Mouse (Mus musculus) fibroblast of lung, adult 2 months (primary cell): Measurements from ENCODE around the gene Creb3l2.

Experiments used
- DNase-seq: peaks from one replicate; pipeline ENCODE4 v3.0.0-alpha.2; 2011; ENCODE audit warnings: low read depth

Creb3l2 gene

GRCm38 (mm10) chr6:37325906-37326602 lies 115.9 kb downstream of the Creb3l2 start:
- DNase-seq = no peak

- DNase-seq = no peak
Observed at GRCm38 (mm10) chr6:37325076-37325475, 116.9 kb downstream of the Creb3l2 start.

GRCm38 (mm10) chr6:37322641-37323040 lies 119.3 kb downstream of the Creb3l2 start:
- DNase-seq = no peak

DNA sequence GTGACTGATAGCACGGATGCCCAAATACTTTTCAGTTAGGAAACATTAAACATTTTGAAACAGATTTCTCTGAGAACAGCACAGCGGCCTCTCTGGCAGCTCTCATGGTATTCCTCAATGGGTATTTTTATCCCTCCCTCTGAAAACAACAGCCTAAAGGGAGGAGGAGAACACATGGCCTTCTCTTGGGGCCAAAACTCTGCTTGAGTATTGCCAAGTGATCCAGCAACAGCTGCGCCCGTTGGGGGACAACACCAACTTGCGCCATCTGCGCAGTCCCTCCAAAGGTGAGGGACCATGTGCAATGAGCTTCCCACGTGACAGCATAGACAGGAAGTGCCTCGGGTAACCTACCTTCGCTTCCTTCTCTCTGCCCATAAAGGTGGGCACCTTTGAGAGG lies 119.9 kb downstream of the Creb3l2 start:
- no peak for DNase-seq

GRCm38 (mm10) chr6:37317904-37318303 lies 124.0 kb downstream of the Creb3l2 start:
- DNase-seq = no peak

- DNase-seq = no peak
Observed at GRCm38 (mm10) chr6:37315440-37315839, 126.5 kb downstream of the Creb3l2 start.

GRCm38 (mm10) chr6:37310601-37311000 lies 131.3 kb downstream of the Creb3l2 start:
- DNase-seq = no peak

- no peak for DNase-seq
Observed at GRCm38 (mm10) chr6:37306616-37307015, 135.3 kb downstream of the Creb3l2 start.

DNA sequence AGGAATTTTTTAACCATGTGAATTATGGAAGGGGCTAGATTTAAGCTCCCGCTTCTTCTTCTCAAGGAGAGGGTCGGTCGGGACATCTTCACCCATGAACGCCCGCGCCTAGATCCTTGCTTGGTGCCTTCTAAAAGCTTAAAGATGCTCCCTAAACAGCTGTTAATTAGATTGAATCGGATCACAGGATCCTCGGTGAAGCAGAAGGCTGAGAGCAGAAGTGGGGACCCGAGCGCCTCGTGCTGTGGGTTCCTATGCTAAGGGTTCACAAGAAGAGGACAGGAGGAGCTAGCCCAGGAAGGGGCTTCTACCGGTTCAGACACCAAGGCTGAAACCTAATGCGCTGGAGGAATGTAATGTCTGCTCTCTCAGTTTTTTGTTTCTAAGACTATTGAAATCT lies 141.5 kb downstream of the Creb3l2 start:
- DNase-seq = no peak

GRCm38 (mm10) chr6:37299562-37300390 lies 142.2 kb downstream of the Creb3l2 start, which contains the start of gene Dgki:
Gene Dgki (minus strand): TSS chr6:37300184.
- no peak for DNase-seq

- no peak for DNase-seq
Observed at GRCm38 (mm10) chr6:37298982-37299381, 143.0 kb downstream of the Creb3l2 start.

DNA sequence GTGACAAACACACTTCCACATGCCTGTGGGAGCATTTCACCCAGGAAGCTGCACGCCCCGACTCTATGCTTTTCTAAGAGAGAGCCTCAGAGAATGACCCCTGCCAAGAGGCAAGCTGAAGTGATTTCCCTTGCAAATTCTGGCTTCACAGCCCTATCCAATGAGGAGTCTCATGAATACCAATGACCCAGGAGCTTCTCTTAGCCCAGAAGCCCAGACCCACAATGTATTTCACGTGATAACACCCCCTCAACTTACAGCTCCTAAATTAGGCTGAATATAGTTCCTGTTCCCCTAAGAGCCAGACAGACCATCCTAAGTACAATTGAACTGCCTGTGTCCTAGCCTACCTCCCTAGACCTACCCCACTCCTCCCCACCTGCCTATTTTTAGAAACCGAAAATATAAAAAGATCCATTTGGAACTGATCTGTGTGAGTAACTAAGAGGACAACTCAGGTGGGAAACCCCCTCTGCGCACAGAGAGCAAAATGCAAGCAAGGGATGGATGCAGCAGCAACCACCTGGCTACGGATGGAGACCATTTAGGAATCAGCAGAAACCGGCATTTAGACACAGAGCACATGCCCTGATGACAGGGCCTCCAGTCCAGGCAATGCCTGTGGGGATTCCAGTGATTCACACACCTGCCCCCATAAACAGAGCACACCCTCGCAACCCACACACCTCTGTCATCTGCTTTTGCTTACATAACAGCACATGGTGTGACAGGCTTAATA lies 144.0 kb downstream of the Creb3l2 start:
- DNase-seq = no peak

DNA sequence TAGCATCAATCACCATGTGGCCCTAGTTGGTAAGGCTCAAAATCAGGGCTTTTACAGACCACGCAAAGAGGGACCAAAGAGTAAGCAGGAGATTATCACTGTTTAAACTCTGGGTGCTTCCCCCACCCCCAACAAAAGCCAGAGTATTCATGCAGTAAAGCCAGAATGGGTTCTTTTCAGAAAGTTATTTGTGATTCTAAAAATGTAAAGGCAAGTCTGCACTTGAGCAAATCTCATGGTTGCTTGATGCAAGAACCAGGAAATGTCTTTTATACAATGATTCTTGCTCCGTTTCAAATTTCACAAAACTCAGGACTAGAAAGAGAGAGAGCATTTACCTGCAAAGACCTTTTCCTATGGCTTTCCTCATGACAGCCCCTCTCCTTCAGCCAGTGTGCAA lies 149.9 kb downstream of the Creb3l2 start:
- DNase-seq = no peak

DNA sequence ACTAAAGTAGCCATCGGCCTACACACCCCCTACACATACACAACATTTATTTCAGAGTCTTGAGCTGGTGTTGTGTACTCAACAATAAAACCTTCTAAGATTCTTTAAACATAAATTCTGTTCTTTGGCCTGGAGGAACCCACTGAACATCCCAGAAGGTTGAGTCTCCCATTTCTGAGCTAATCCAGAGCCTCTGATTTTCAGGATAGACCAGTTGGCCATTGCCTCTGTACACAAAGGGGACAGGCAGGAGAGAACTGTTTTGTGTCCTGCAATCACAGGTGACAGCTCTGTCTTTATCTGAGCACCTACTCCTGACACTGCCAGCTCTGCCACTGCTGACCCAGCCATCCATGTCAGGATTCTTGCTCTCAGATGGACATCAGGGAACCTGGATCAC lies 150.8 kb downstream of the Creb3l2 start:
- no peak for DNase-seq

DNA sequence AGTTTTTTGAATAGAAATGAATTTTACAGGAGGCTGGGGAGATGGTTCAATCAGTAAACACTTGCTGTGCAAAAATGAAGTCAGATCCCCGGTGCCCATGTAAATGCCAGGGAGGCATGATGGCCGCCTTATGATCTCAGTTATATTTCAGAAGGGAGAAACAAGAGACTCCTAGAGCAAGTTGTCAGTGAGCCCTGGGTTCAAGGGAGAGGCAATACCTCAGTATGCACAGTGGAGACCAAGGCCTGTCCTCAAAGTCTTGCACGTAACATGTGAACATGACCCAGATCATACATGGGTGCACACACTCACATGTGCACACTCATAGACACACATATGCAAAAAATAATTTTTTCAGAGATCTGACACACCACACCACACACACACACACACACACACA lies 151.3 kb downstream of the Creb3l2 start:
- no peak for DNase-seq

DNA sequence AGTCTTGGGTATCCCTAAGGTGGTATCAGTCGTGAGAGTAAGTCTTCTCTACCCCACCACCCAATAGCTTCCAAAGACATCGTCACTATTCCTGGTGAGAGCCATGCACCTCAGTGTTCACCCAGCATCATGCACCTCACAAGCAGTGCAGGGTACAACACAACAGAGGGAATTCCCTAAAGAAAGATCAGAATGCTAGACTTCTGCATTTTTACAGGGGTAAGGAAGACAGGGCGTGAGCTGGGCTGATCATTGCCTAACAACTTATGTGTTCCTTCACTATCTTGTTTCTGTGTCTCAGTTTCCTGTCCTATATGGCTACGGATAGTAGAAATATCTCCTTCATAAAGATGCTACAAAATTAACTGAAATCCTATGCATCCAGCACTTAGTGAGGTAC lies 155.8 kb downstream of the Creb3l2 start:
- no peak for DNase-seq

DNA sequence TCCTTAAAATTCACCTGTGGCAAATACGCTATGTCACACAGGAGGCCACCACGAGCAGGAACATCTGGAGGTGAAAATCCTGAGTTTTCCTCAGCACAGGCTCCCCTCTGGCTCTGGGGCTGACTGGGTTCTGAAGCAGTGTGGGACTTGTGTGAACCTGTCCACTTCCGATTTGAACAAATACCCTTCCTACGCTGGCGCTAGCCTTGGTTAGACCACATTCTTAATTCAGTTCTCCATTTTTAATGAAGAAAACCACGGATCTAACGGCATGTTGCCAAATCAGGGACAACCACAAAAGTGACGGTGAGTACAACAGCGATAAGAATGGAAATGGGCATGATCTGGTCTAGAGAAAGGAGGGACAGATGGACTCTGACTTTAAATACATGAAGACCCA lies 157.1 kb downstream of the Creb3l2 start:
- DNase-seq = no peak

GRCm38 (mm10) chr6:37283336-37283735 lies 158.6 kb downstream of the Creb3l2 start:
- no peak for DNase-seq

DNA sequence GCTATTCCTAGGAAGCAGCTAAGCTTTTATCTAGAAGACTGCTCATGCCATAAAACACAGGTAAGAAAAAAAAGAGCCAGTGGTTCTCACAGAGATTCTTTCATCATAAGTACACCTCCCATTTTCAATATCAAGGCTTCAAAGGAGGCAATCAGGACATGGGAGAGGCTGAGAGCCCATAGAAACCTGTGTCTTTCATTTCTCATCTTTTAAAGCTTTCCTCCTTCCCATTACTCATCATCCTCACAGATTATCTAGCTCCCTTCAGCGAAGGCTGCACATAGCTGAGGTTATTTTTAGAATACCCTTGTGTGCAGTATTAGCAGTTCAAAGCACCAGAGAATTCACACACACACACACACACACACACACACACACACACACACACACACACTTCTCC lies 159.3 kb downstream of the Creb3l2 start:
- DNase-seq = no peak
